Mouse (Mus musculus) CH12.LX (cell line): ENCODE measurements at regions not wholly inside any gene's neighbourhood (a gene's known extent, or its start where the extent isn't known, plus 50 kb on each side); places are given as distances from the start of the nearest gene placed in this dataset.

ENCODE experiments used
- DNase-seq: peaks from one replicate; pipeline ENCODE4 v3.0.0-alpha.2; 2013; ENCODE audit errors: extremely low read depth
- H3K27ac ChIP-seq: 2 replicates; pipeline ENCODE4 v1.5.1; 2012; ENCODE audit warnings: low read depth, mild to moderate bottlenecking, control low read depth, moderate library complexity; ENCODE audit not compliant: insufficient read depth
- H3K27me3 ChIP-seq: replicated peaks from 2 replicates; pipeline ENCODE3; 2012; ENCODE audit warnings: inconsistent platforms
- H3K36me3 ChIP-seq, 2 experiments: replicated peaks in 1 of 2; 2 replicates each; pipeline versions ENCODE3 to v1.6.1; 2012; ENCODE audit warnings: inconsistent platforms in 1 of 2, low read length in 1 of 2, mild to moderate bottlenecking in 1 of 2, mixed read lengths in 1 of 2, moderate library complexity in 1 of 2; ENCODE audit not compliant: control insufficient read depth in 1 of 2, insufficient read depth in 1 of 2
- H3K4me1 ChIP-seq, 2 experiments: 2 replicates each; pipeline ENCODE4 v1.6.1; 2012; ENCODE audit warnings: inconsistent platforms in 1 of 2, moderate library complexity in 1 of 2; ENCODE audit not compliant: insufficient read depth in 2 of 2, control insufficient read depth in 1 of 2
- H3K4me2 ChIP-seq: 2 replicates; pipeline ENCODE4 v1.6.1; 2012; ENCODE audit warnings: low read depth, mild to moderate bottlenecking, control low read depth; ENCODE audit not compliant: poor library complexity, insufficient read depth, severe bottlenecking
- H3K4me3 ChIP-seq, 3 experiments: fragments of 150-350 bp in 1 of 3; sonication (generic) in 1 of 3; replicated peaks in 1 of 3; 2 replicates each; pipeline versions ENCODE3 to v1.5.1; 2011 to 2012; ENCODE audit warnings: low read depth in 2 of 3, low read length in 2 of 3, mild to moderate bottlenecking in 2 of 3, moderate library complexity in 2 of 3, control low read depth in 1 of 3, improper control_type of control experiment in 1 of 3, inconsistent platforms in 1 of 3, mixed read lengths in 1 of 3; ENCODE audit not compliant: poor library complexity in 1 of 3
- H3K79me2 ChIP-seq: replicated peaks from 2 replicates; pipeline ENCODE4 v1.6.1; 2012; ENCODE audit warnings: mild to moderate bottlenecking, moderate library complexity; ENCODE audit not compliant: control insufficient read depth, poor library complexity, insufficient read depth, severe bottlenecking; ENCODE audit errors: extremely low read depth
- H3K9ac ChIP-seq: 2 replicates; pipeline ENCODE4 v1.6.1; 2012; ENCODE audit warnings: low read depth, mild to moderate bottlenecking, control low read depth, moderate library complexity; ENCODE audit not compliant: insufficient read depth
- H3K9me3 ChIP-seq: replicated peaks from 2 replicates; pipeline ENCODE3; 2012; ENCODE audit warnings: low read length, inconsistent platforms, mixed read lengths
- CHD1 ChIP-seq: IDR thresholded peaks from 2 replicates; pipeline ENCODE4 v1.6.1; 2012; ENCODE audit warnings: low read depth, low read length, improper control_type of control experiment, inconsistent platforms
- CHD2 ChIP-seq: IDR thresholded peaks from 2 replicates; pipeline ENCODE4 v1.6.1; 2011; ENCODE audit warnings: low read length, improper control_type of control experiment
- CTCF ChIP-seq, 2 experiments: IDR thresholded peaks in 1 of 2; conservative IDR thresholded peaks in 1 of 2; 2 replicates each; pipeline ENCODE4 v1.5.1; 2011 to 2012; ENCODE audit warnings: low read depth in 2 of 2, low read length in 2 of 2, improper control_type of control experiment in 1 of 2, inconsistent platforms in 1 of 2, mild to moderate bottlenecking in 1 of 2, moderate library complexity in 1 of 2
- ELF1 ChIP-seq: IDR thresholded peaks from 2 replicates; pipeline ENCODE4 v1.6.1; 2014; ENCODE audit warnings: low read depth, mild to moderate bottlenecking, inconsistent platforms, low read length, improper control_type of control experiment
- EP300 ChIP-seq: IDR thresholded peaks from 2 replicates; pipeline ENCODE4 v1.6.1; 2011; ENCODE audit warnings: low read length, improper control_type of control experiment
- ETS1 ChIP-seq: conservative IDR thresholded peaks from 2 replicates; pipeline ENCODE4 v1.6.1; 2012; ENCODE audit warnings: low read depth, mild to moderate bottlenecking, inconsistent platforms, low read length, improper control_type of control experiment, moderate library complexity
- GABPA ChIP-seq: IDR thresholded peaks from 2 replicates; pipeline ENCODE4 v1.6.1; 2012; ENCODE audit warnings: low read depth, low read length, improper control_type of control experiment, inconsistent platforms; ENCODE audit not compliant: insufficient replicate concordance
- HCFC1 ChIP-seq: IDR thresholded peaks from 2 replicates; pipeline ENCODE4 v1.6.1; 2012; ENCODE audit warnings: low read depth, mild to moderate bottlenecking, inconsistent platforms, low read length, improper control_type of control experiment
- JUND ChIP-seq: conservative IDR thresholded peaks from 2 replicates; pipeline ENCODE4 v1.6.1; 2011; ENCODE audit warnings: low read depth, low read length, improper control_type of control experiment
- MAX ChIP-seq: IDR thresholded peaks from 2 replicates; pipeline ENCODE4 v1.6.1; 2011; ENCODE audit warnings: low read length, improper control_type of control experiment
- MAZ ChIP-seq: IDR thresholded peaks from 2 replicates; pipeline ENCODE4 v1.6.1; 2012; ENCODE audit warnings: low read depth, mild to moderate bottlenecking, inconsistent platforms, low read length, improper control_type of control experiment, moderate library complexity
- MEF2A ChIP-seq: IDR thresholded peaks from 2 replicates; pipeline ENCODE4 v1.6.1; 2014; ENCODE audit warnings: low read depth, mild to moderate bottlenecking, inconsistent platforms, low read length, improper control_type of control experiment, borderline replicate concordance
- MXI1 ChIP-seq: IDR thresholded peaks from 2 replicates; pipeline ENCODE4 v1.6.1; 2011; ENCODE audit warnings: mild to moderate bottlenecking, low read depth, low read length, improper control_type of control experiment
- MYC ChIP-seq: IDR thresholded peaks from 2 replicates; pipeline ENCODE4 v1.6.1; 2011; ENCODE audit warnings: low read depth, mild to moderate bottlenecking, improper control_type of control experiment, low read length
- NRF1 ChIP-seq: IDR thresholded peaks from 2 replicates; pipeline ENCODE4 v1.6.1; 2014; ENCODE audit warnings: low read depth, mild to moderate bottlenecking, inconsistent platforms, low read length, improper control_type of control experiment, moderate library complexity
- PAX5 ChIP-seq: IDR thresholded peaks from 2 replicates; pipeline ENCODE4 v1.6.1; 2012; ENCODE audit warnings: low read length, inconsistent platforms, mixed read lengths
- POLR2AphosphoS2 ChIP-seq: IDR thresholded peaks from 2 replicates; pipeline ENCODE4 v1.6.1; 2011; ENCODE audit warnings: low read depth, low read length, improper control_type of control experiment
- RAD21 ChIP-seq: IDR thresholded peaks from 2 replicates; pipeline ENCODE4 v1.6.1; 2011; ENCODE audit warnings: low read depth, mild to moderate bottlenecking, low read length, improper control_type of control experiment, moderate library complexity
- SIN3A ChIP-seq: IDR thresholded peaks from 2 replicates; pipeline ENCODE4 v1.6.1; 2012; ENCODE audit warnings: low read length, improper control_type of control experiment, inconsistent platforms
- SMC3 ChIP-seq: IDR thresholded peaks from 2 replicates; pipeline ENCODE4 v1.6.1; 2011; ENCODE audit warnings: low read depth, low read length, improper control_type of control experiment
- TCF12 ChIP-seq: IDR thresholded peaks from 2 replicates; pipeline ENCODE4 v1.6.1; 2014; ENCODE audit warnings: low read depth, mild to moderate bottlenecking, inconsistent platforms, low read length, improper control_type of control experiment
- USF2 ChIP-seq: conservative IDR thresholded peaks from 2 replicates; pipeline ENCODE4 v1.6.1; 2011; ENCODE audit warnings: low read depth, low read length, improper control_type of control experiment
- ZC3H11A ChIP-seq: IDR thresholded peaks from 2 replicates; pipeline ENCODE4 v1.6.1; 2012; ENCODE audit warnings: low read depth, mild to moderate bottlenecking, inconsistent platforms, low read length, improper control_type of control experiment
- ZKSCAN1 ChIP-seq: IDR thresholded peaks from 2 replicates; pipeline ENCODE4 v1.6.1; 2012; ENCODE audit warnings: low read depth, inconsistent platforms, low read length, improper control_type of control experiment, borderline replicate concordance
- ZNF384 ChIP-seq: IDR thresholded peaks from 2 replicates; pipeline ENCODE4 v1.6.1; 2012; ENCODE audit warnings: low read depth, low read length, improper control_type of control experiment, inconsistent platforms
- dilution Hi-C: fragments of 300-500 bp; cut with MboI; formaldehyde crosslinking; loops from 2 replicates; pipeline ENCODE4 v1.14.3; 2020; ENCODE audit warnings: low sequenced_read_pairs; ENCODE audit not compliant: extremely low pct_unique_long_range_greater_than_20kb, extremely low pct_ligation_motif_present
- in situ Hi-C: fragments of 300-500 bp; cut with MboI; formaldehyde crosslinking; loops from 3 replicates; pipeline ENCODE4 v1.14.3; 2019; ENCODE audit warnings: low sequenced_read_pairs, low pct_ligation_motif_present, low pct_unique_long_range_greater_than_20kb, mixed read lengths

DNA sequence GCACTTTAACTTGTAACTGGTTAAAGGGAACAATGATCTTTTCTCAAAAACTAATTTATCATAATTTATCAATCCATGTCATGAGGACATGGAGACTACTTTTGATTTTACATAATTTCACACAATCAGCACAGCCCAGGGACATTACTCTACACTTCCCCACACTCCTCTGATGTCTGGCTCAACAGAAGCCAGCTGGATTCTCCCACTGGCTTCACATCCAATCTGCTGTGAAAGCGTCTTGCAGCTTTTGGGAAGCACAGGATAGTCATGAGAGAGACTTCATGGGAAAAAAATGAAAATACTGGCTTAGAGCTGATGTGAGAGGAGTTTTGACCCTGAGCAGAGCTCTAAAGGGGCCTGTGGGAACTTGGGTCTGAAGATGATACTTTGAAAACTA is 61.7 kb upstream of the Hrasls start:
- H3K9me3 ChIP-seq: peaks cover 56% of the 10 kb centered on the region
- dilution Hi-C loops: no loop called here

DNA sequence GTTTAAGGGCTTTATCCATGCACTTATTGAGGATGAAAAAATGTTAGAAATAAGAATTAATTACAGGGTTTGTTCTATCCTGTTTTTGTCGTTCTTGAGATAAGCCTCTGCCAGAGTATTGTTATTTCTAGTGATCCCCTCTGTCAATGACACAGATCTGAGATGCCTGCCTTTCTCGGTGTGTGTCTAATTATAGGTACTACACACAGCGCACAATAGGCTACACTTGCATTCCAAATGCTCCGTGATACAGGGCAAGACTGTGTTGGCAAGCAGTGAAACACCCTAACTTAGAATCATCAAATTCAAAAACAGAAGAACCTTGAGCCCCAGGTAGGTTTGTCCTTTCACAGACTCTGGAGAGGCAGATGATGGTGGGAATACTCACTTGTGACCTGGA is 90.3 kb upstream of the Hrasls start:
- dilution Hi-C loops (no loop called here), in situ Hi-C loops (no loop called here)
- H3K79me2 ChIP-seq: no peaks in the 10 kb centered on the region
- TF ChIP-seq CHD2 (no peak), ELF1 (no peak), ETS1 (no peak), MAZ (no peak), USF2 (no peak), MEF2A (no peak), HCFC1 (no peak), TCF12 (no peak), ZC3H11A (no peak), PAX5 (no peak), MXI1 (no peak), ZKSCAN1 (no peak), POLR2AphosphoS2 (no peak), SIN3A (no peak), MYC (no peak), CTCF (conservative IDR thresholded peaks at IDR 0.05 in 1 of 2, IDR thresholded peaks at IDR 0.05 in 1 of 2; ENCODE audit: low read depth in 2 of 2, low read length in 2 of 2) (no peak), NRF1 (no peak), CHD1 (no peak), GABPA (no peak), JUND (no peak)
- no peak overlapping the region for H3K9ac ChIP-seq
- H3K4me1 ChIP-seq: no peaks in the 10 kb centered on the region
- no peak overlapping the region for H3K4me2 ChIP-seq
- no peak for DNase-seq
- no peaks in the 10 kb centered on the region for H3K27me3 ChIP-seq
- H3K9me3 ChIP-seq: peaks cover 54% of the 10 kb centered on the region
- H3K27ac ChIP-seq: no peak overlapping the region
- no peaks in the 10 kb centered on the region for H3K36me3 ChIP-seq
- no peak overlapping the region for H3K4me3 ChIP-seq

More for the DNA sequence above, 61.7 kb upstream of the Hrasls start:
- Histone ChIP-seq H3K4me1 (no peaks in the 10 kb centered on the region), H3K9ac (no peak overlapping the region), H3K36me3 (no peaks in the 10 kb centered on the region), H3K79me2 (no peaks in the 10 kb centered on the region), H3K27ac (no peak overlapping the region), H3K4me3 (no peak overlapping the region), H3K27me3 (no peaks in the 10 kb centered on the region), H3K4me2 (no peak overlapping the region)
- in situ Hi-C loops: no loop called here
- no peak for TF ChIP-seq CHD1
- no peak for TF ChIP-seq CTCF (conservative IDR thresholded peaks at IDR 0.05 in 1 of 2, IDR thresholded peaks at IDR 0.05 in 1 of 2; ENCODE audit: low read depth in 2 of 2, low read length in 2 of 2)
- TF ChIP-seq MEF2A: no peak
- TF ChIP-seq SMC3: no peak
- no peak for TF ChIP-seq TCF12
- no peak for TF ChIP-seq GABPA
- TF ChIP-seq ZNF384: no peak
- TF ChIP-seq MYC: no peak
- no peak for TF ChIP-seq HCFC1
- TF ChIP-seq EP300: no peak
- TF ChIP-seq MAX: no peak
- no peak for TF ChIP-seq RAD21
- TF ChIP-seq MAZ: no peak
- no peak for DNase-seq
